Mouse (Mus musculus) cerebellum, adult 18-20 months (tissue): ENCODE measurements around the gene Gpr165.

ENCODE experiments used
- DNase-seq, 2 experiments: peaks; one replicate each; pipeline ENCODE4 v3.0.0; 2021

Gpr165 gene

GRCm38 (mm10) chrX:96712907-96713774 lies at the start of gene Gpr165:
Gene Gpr165 (plus strand): TSS chrX:96713441.
- DNase-seq = peak; percentile 10 to 18

GRCm38 (mm10) chrX:96674871-96675270 lies 38.4 kb upstream of the Gpr165 start:
- no peak for DNase-seq
